Mouse (Mus musculus) hindbrain, embryonic 13.5 days (tissue): ENCODE results near the gene Sema6d. TPM values are rescaled to one million over a fixed set of nuclear protein-coding genes. Genes with fewer than 3 reads are reported as not detected.

Experiments used
- ATAC-seq: fragments of 200-750 bp; cut with Nextera tagmentation; 2 replicates; pipeline ENCODE4 v1.8.0; 2017; ENCODE audit warnings: moderate TSS enrichment; ENCODE audit not compliant: low FRiP score
- H3K27ac ChIP-seq: fragments of 300-500 bp; sonication (generic); 2 replicates; pipeline ENCODE4 v1.5.1; 2015; ENCODE audit warnings: inconsistent platforms, mild to moderate bottlenecking, moderate library complexity
- H3K27me3 ChIP-seq: fragments of 300-500 bp; sonication (generic); 2 replicates; pipeline ENCODE4 v1.6.1; 2015; ENCODE audit warnings: mild to moderate bottlenecking, inconsistent platforms
- H3K36me3 ChIP-seq: fragments of 300-500 bp; sonication (generic); 2 replicates; pipeline ENCODE4 v1.6.1; 2015; ENCODE audit warnings: mild to moderate bottlenecking, inconsistent platforms
- H3K4me1 ChIP-seq: fragments of 300-500 bp; sonication (generic); replicated peaks from 2 replicates; pipeline ENCODE4 v1.6.1; 2015; ENCODE audit warnings: inconsistent platforms
- H3K4me2 ChIP-seq: fragments of 300-500 bp; sonication (generic); 2 replicates; pipeline ENCODE4 v1.6.1; 2015; ENCODE audit warnings: inconsistent platforms, mild to moderate bottlenecking, moderate library complexity
- H3K4me3 ChIP-seq: fragments of 300-500 bp; sonication (generic); 2 replicates; pipeline ENCODE4 v1.5.1; 2015; ENCODE audit warnings: mild to moderate bottlenecking, inconsistent platforms
- H3K9ac ChIP-seq: fragments of 300-500 bp; sonication (generic); 2 replicates; pipeline ENCODE4 v1.6.1; 2015; ENCODE audit warnings: mild to moderate bottlenecking, inconsistent platforms
- H3K9me3 ChIP-seq: fragments of 300-500 bp; sonication (generic); 2 replicates; pipeline ENCODE4 v1.6.1; 2016; ENCODE audit warnings: inconsistent platforms
- WGBS: fragments of 180-500 bp; shearing (Covaris S2); methylation state at CpG from one replicate; pipeline ENCODE4 v1.1.7; 2015; 5-methylcytosine and 5-hydroxymethylcytosine counted together
- polyA plus RNA-seq: library from polyadenylated mRNA; unstranded; fragments of >200 nt; fragmentation: Nextera tagmentation; extraction: Ambion mirVana; gene quantifications from 2 replicates; pipeline ENCODE4 v1.2.1, GENCODE M21; 2015

The Sema6d gene
- polyA plus RNA-seq, 1 experiment from 2014 or later: 35.6 TPM

DNA sequence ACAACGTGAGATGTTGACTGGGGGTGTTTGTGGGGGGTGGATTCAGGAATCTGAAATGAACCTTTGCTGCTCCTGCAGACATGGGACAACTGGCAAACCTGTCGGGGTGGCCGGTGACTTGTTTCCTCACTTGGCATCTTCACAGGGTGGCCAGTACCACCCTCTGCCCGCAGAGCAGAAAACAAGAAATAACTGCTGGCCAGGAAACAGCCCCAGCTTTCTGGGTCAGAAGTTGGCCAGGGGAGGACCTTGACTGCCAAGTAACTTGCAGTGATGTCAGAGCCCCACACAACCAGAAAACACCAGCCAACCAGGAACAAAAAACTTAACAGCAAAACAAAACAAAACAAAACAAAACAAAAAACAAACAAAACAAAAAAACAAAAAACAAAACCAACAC, 518.8 kb downstream of the Sema6d start:
- H3K4me2 ChIP-seq: peak overlapping the region; percentile 77; the same call in 1 of the 2 replicates
- no peaks in the 10 kb centered on the region for H3K9me3 ChIP-seq
- H3K36me3 ChIP-seq: no peaks in the 10 kb centered on the region
- H3K4me3 ChIP-seq: no peak overlapping the region
- no peak overlapping the region for H3K27ac ChIP-seq
- no peak overlapping the region for H3K9ac ChIP-seq
- 66% methylated on average over 4 of the region's 4 CpGs for WGBS
- no peak for ATAC-seq
- H3K4me1 ChIP-seq: peaks cover 31% of the 10 kb centered on the region
- H3K27me3 ChIP-seq: peaks cover 3% of the 10 kb centered on the region; the same call in 1 of the 2 replicates

DNA sequence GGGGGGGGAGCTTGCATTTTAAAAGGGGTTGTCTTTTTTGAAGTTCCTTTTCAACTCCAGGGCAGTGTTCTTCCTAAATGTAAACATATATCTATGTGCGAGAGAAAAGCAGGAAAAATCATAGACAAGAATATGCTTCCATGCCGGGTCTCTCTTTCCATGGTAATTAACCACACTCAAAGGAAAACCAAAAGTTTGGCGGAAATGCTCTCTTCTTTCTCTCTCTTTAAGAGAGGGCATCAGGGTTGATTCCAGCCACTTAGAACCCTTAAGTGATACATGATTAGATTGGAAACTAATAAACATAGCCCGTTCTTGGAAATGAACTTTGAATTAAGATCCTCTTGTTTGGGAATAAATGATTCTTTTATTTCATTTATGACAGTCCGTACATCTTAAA, 519.2 kb downstream of the Sema6d start:
- Histone ChIP-seq H3K4me3 (peak overlapping the region; percentile 82), H3K9me3 (no peaks in the 10 kb centered on the region), H3K27ac (peak overlapping the region; percentile 96), H3K36me3 (no peaks in the 10 kb centered on the region), H3K27me3 (peaks cover 3% of the 10 kb centered on the region; the same call in 1 of the 2 replicates), H3K4me1 (peaks cover 36% of the 10 kb centered on the region), H3K4me2 (peak overlapping the region; percentile 77), H3K9ac (peak overlapping the region; percentile 92; the same call in 1 of the 2 replicates)
- ATAC-seq: no peak
- WGBS: 19% methylated on average over 5 of the region's 5 CpGs

DNA sequence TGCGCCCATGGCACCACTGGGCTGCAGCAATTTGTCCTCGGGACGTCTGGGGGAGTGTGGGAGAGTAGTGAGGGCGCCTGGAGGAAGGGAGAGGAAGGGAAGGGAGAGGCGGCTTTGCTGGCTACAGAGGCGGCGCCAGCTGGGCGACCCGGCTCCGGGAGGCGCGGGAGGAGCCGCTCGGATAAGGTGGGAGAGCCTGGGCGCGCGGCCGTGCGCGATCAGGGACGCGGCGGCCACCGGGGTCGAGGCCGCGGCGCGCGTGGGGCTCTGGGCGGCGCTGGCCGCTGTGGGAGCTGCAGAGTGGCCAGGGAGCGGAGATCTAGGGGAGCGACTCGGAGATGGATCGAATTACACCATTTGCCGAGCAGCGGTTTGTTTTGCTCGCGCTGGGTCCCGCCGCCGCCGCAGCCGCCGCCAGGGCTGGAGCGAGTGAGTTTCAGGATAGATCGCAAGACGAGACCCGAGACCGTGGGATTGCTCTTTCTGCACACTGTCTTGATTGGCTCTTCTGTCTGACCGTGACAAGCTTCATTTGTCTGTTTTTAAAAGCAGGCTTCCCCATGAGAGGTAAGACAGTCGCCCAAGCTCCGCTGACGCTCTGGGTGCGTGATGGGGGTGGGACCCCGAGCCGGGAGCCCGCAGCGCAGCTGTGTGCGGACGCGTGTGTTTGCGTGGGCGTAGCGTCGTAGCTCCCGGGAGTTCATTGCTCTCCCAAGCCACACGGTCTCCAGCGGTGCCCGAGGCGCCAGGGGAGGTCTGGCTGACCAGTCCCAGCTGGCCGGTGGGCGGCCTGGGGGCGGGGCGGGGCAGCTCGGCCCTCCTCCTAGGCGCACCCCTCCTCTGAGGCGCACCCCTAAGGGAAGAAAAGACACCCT, 520.2 kb downstream of the Sema6d start:
- Histone ChIP-seq H3K27me3 (peaks cover 3% of the 10 kb centered on the region; the same call in 1 of the 2 replicates), H3K27ac (peak overlapping the region; percentile 96), H3K4me3 (peak overlapping the region; percentile 82), H3K4me2 (peak overlapping the region; percentile 77), H3K4me1 (peaks cover 38% of the 10 kb centered on the region), H3K36me3 (no peaks in the 10 kb centered on the region), H3K9me3 (no peaks in the 10 kb centered on the region), H3K9ac (peak overlapping the region; percentile 92)
- under 1% methylated on average over 78 of the region's 80 CpGs for WGBS
- ATAC-seq: peak; percentile 83

DNA sequence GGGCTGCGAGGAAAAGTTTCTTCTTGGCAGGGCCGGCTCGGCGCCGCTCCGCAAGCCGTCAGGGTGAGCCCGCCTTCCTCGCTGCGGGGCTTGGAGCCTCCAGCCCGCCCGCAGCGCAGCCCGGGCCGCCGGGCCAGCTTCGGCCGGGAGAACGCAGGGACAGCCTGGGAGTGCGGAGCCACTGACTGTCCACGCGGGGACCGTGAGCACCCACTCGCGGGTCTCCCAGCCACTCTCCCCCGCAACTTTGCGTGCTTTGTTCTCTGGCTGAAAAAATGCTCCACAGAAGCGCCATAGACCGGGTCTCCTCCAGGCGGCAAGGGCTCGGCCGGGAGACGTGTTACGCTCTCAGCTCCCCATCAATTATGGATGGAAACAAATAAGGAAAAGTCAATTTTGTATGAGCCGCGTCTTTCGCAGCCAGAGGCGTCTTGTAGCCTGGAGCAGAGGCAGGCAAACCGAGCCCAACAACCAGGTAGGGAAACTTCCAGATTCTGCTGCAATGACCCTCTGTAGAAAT, 520.9 kb downstream of the Sema6d start:
- peak overlapping the region; percentile 82 for H3K4me3 ChIP-seq
- H3K4me2 ChIP-seq: peak overlapping the region; percentile 77
- WGBS: 1% methylated on average over 34 of the region's 39 CpGs
- H3K36me3 ChIP-seq: no peaks in the 10 kb centered on the region
- H3K27ac ChIP-seq: peak overlapping the region; percentile 96
- H3K27me3 ChIP-seq: peaks cover 3% of the 10 kb centered on the region; the same call in 1 of the 2 replicates
- peaks cover 38% of the 10 kb centered on the region for H3K4me1 ChIP-seq
- peak overlapping the region; percentile 92 for H3K9ac ChIP-seq
- H3K9me3 ChIP-seq: no peaks in the 10 kb centered on the region
- peak; percentile 53 for ATAC-seq

DNA sequence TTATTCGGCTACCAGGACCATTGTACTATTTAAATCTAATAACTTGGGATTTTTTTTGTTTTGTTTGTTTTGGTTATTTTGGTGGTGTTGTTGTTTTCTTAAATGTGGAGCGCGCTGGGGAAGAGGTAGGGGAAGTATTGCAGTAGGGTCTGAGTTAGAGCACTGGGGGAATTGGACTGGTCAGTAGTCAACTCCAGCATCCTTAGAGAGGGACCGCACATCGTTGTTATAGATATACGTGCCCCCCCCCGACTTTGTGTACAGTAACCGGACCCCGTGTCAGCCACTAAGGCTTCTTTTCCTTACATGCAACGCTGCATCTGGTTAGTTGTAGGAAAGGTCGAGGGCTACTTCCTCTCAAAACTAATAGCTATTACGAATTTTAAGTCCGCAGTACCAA, 521.5 kb downstream of the Sema6d start:
- peak overlapping the region; percentile 82 for H3K4me3 ChIP-seq
- peak overlapping the region; percentile 96 for H3K27ac ChIP-seq
- no peak for ATAC-seq
- peaks cover 43% of the 10 kb centered on the region for H3K4me1 ChIP-seq
- peaks cover 3% of the 10 kb centered on the region; the same call in 1 of the 2 replicates for H3K27me3 ChIP-seq
- peak overlapping the region; percentile 92 for H3K9ac ChIP-seq
- H3K36me3 ChIP-seq: no peaks in the 10 kb centered on the region
- H3K9me3 ChIP-seq: no peaks in the 10 kb centered on the region
- WGBS: 18% methylated on average over 13 of the region's 13 CpGs
- peak overlapping the region; percentile 77 for H3K4me2 ChIP-seq

DNA sequence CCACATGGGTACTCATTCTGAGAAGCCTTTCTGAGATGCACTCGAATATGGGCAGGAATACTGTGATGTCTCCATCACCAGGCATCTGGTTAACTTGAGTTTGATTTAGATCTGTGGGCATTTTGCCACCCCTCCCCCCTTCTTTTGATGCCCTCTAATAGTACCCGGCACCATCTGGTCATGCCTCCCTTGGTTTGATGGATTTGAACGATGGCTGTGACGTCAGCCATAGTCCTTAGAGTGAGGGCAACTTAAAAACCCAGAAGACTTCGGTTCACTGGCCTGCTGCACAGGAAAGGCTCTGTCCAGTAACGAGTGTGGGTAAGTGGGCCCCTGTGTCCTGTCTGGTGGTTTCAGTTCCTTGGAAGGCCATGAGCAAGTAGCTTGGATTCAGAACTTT, 522.5 kb downstream of the Sema6d start:
- ATAC-seq: 0 out of 2 replicates have a peak, but pooled peaks have one; percentile 8
- Histone ChIP-seq H3K9ac (peak overlapping the region; percentile 92), H3K4me3 (peak overlapping the region; percentile 82), H3K4me2 (peak overlapping the region; percentile 77), H3K9me3 (no peaks in the 10 kb centered on the region), H3K27me3 (peaks cover 3% of the 10 kb centered on the region; the same call in 1 of the 2 replicates), H3K36me3 (no peaks in the 10 kb centered on the region), H3K4me1 (peaks cover 53% of the 10 kb centered on the region), H3K27ac (peak overlapping the region; percentile 96)
- 13% methylated on average over 6 of the region's 6 CpGs for WGBS

DNA sequence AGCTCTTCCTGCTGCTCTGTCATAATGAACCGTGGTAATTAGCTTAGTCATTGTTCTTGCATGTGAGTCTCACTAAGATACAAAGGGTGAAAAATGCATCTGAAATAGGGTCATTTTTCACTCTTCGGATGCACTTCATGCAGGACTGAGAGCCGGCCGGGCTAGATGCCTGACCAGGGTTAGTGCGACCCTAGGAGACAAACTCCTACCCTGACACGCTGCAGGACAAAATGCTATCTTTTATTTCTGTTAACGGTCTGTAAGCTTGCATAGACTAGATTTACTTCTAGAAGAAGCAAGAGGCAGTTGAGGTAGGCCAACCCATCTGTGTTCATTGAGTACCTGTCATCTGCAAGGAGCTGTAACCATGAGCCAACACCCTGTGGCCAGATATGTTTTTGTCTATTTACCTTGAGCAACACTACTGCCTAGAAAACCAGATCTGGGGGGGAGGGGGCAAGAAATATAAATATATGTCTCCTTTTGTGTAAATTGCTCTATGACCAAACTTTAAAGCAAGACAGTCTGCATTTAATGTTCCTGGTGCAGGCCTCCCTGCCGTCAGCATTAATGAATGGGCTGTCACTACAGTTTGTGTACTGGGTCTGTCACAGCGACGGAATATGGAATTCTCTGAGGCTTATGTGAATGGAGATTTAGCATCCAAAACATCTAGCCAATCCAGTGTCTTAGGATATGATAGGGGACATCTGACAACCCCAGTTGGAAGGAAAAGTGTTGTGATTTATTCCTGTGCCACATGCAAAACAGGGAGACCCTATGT, 523.1 kb downstream of the Sema6d start:
- Histone ChIP-seq H3K4me2 (peak overlapping the region; percentile 77), H3K4me1 (peaks cover 59% of the 10 kb centered on the region), H3K36me3 (no peaks in the 10 kb centered on the region), H3K9ac (peak overlapping the region; percentile 92), H3K9me3 (no peaks in the 10 kb centered on the region), H3K27me3 (0 out of 2 replicates have a peak, but pooled peaks cover 3% of the 10 kb centered on the region), H3K27ac (peak overlapping the region; percentile 96), H3K4me3 (peak overlapping the region; percentile 82)
- no peak for ATAC-seq
- 21% methylated on average over 10 of the region's 10 CpGs for WGBS

DNA sequence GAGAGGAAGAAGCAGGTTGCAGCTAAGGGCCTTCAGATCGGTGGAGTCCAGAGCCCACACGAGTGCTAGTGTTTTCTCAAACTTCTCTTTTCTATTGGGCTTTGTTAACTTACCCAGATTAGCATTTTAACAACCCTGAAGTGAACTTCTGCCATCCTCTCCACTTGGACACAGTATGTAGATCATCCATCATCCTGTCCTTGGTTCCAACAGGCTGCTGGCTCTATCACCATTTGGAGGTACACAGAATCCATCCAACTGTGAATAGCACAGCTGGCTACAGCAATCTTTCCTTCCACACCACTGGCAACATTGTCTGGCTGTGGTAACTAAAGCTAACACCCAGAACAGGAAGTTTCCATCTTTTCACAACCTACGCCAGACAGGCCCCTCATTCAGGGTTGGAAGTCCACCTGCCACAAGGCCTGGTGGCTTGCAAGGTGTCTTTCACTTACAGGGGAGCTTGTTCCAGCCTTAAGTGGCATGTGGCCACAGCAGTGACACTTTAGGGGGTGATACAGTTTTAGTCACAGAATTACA, 524.0 kb downstream of the Sema6d start:
- peaks cover 67% of the 10 kb centered on the region for H3K4me1 ChIP-seq
- peak overlapping the region; percentile 77 for H3K4me2 ChIP-seq
- H3K36me3 ChIP-seq: no peaks in the 10 kb centered on the region
- 0 out of 2 replicates have a peak, but pooled peaks have one; percentile 4 for ATAC-seq
- 30% methylated on average over 3 of the region's 3 CpGs for WGBS
- peak overlapping the region; percentile 92; the same call in 1 of the 2 replicates for H3K9ac ChIP-seq
- no peaks in the 10 kb centered on the region for H3K9me3 ChIP-seq
- no peaks in the 10 kb centered on the region for H3K27me3 ChIP-seq
- H3K27ac ChIP-seq: peak overlapping the region; percentile 96
- peak overlapping the region; percentile 82 for H3K4me3 ChIP-seq

DNA sequence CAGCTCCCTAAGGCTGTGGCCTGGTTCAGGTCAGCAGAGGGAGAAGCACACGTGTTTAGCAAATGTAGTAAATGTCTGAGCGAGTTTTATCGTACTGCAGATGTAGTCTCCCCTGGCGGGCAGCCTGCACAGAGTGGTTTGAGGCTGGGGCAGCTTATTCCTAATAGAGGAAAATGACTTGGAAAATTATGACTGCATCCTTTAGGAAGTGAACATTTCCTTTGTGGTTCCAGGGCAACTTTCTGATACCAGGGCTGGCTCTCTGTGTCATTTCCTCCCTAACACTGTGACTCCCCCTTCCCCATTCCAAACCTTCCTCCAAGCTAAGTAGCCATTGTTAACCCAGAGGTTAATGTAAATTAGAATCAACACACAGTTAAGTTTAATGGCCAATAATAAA, 527.0 kb downstream of the Sema6d start:
- no peaks in the 10 kb centered on the region for H3K36me3 ChIP-seq
- no peak overlapping the region for H3K27ac ChIP-seq
- 66% methylated on average over 4 of the region's 4 CpGs for WGBS
- no peaks in the 10 kb centered on the region for H3K9me3 ChIP-seq
- no peak for ATAC-seq
- H3K4me1 ChIP-seq: peaks cover 64% of the 10 kb centered on the region
- no peak overlapping the region for H3K9ac ChIP-seq
- peak overlapping the region; percentile 25; the same call in 1 of the 2 replicates for H3K4me2 ChIP-seq
- no peak overlapping the region for H3K4me3 ChIP-seq
- H3K27me3 ChIP-seq: no peaks in the 10 kb centered on the region

DNA sequence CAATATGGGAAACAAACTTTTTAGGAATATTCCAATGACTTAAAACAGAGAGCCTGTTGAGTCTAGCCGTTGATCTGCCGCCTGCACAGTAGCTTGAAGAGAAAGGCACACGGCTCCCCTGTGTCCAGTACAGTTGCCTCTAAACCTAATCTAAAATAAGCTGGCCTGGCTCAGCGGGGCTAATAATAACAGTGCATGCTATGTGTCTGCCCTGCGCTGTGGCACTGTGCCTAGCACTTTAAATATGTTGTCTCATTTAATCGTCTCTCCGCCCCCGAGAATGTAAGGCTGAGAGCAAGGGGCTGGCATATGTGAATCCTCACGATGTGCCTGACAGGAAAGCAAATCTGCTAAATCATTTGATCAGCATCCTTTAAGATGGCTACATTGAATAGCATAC, 527.7 kb downstream of the Sema6d start:
- no peak overlapping the region for H3K4me3 ChIP-seq
- H3K9me3 ChIP-seq: no peaks in the 10 kb centered on the region
- H3K36me3 ChIP-seq: no peaks in the 10 kb centered on the region
- no peak overlapping the region for H3K9ac ChIP-seq
- WGBS: 65% methylated on average over 9 of the region's 9 CpGs
- ATAC-seq: no peak
- 0 out of 2 replicates have a peak overlapping the region, but pooled peaks have one; percentile 6 for H3K4me2 ChIP-seq
- peaks cover 62% of the 10 kb centered on the region for H3K4me1 ChIP-seq
- no peaks in the 10 kb centered on the region for H3K27me3 ChIP-seq
- H3K27ac ChIP-seq: no peak overlapping the region

DNA sequence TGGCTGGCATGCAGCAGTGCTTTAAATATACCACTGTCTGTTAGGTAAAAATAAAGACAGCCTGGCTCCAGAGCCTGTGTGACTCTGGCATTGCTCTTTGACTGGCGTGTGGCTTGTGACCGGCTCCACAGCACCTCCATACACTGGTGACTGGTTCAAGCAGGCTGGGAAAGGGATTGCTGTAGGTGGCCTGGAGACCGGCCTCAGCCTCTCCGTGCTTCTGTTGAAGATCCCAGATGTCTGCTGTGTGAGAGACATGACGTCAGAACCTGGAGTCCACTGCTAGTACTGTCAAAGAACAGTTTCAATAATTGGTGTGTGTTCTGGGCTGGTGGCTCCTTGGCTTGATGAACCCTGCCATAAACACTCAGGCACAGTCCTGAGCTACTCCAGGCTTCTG, 528.3 kb downstream of the Sema6d start:
- Histone ChIP-seq H3K4me1 (peaks cover 56% of the 10 kb centered on the region), H3K9ac (no peak overlapping the region), H3K4me2 (no peak overlapping the region)

More for the DNA sequence above, 528.3 kb downstream of the Sema6d start:
- Histone ChIP-seq H3K27me3 (no peaks in the 10 kb centered on the region), H3K9me3 (no peaks in the 10 kb centered on the region), H3K27ac (peak overlapping the region; percentile 3; the same call in 1 of the 2 replicates), H3K36me3 (no peaks in the 10 kb centered on the region), H3K4me3 (no peak overlapping the region)
- ATAC-seq: no peak
- WGBS: 78% methylated on average over 5 of the region's 5 CpGs
